ENCODE assay signal across 8 mouse cellular contexts in genomic region chrX:7733571-7734156, GRCm38 (mm10). TPM values are rescaled to one million over a fixed set of nuclear protein-coding genes. Genes with fewer than 3 reads are reported as not detected.
DNase-seq lines count a peak whose midpoint lies in the region; ATAC-seq and TF ChIP-seq lines count a peak whose summit lies in the region.
"Had no signal": no experiment of that assay in that cellular context is flagged by ENCODE, and none has a peak within 500 bp of the region (broad histone marks: within the 10 kb centered on the region; RNA-seq: fewer than 3 reads in every experiment).

No protein-coding gene starts in this region.

- TF ChIP-seq CTCF in E14TG2a.4 (conservative IDR thresholded peaks at IDR 0.05; ENCODE audit: low read length), result peak; percentile 33
- TF ChIP-seq CTCF in layer of hippocampus, adult 2 months (conservative IDR thresholded peaks at IDR 0.05), result peak; percentile 78

- 0 out of 2 replicates have a peak overlapping the region, but pooled peaks have one; percentile 21 for H3K9ac ChIP-seq in heart, embryonic 16.5 days (ENCODE audit: low read length)
- H3K9ac ChIP-seq: hindbrain, embryonic 15.5 days had no signal

- peaks cover 41% of the 10 kb centered on the region for H3K36me3 ChIP-seq in E14TG2a.4 (ENCODE audit: insufficient read depth, low read length)
- no peaks in the 10 kb centered on the region for H3K36me3 ChIP-seq in heart, embryonic 16.5 days (ENCODE audit: control insufficient read depth, insufficient read depth)
- H3K36me3 ChIP-seq: hindbrain, embryonic 15.5 days had no signal

- WGBS in heart, embryonic 16.5 days, result 27% methylated on average over 23 of the region's 26 CpGs

- peak; percentile 79 for DNase-seq in ZHBTc4 (ENCODE audit: low read depth, low spot score)
- DNase-seq in embryo, embryonic 9.5 days (ENCODE audit: extremely low spot score), result peak; percentile 63
- DNase-seq in layer of hippocampus, adult 2 months (ENCODE audit: low spot score in 2 of 2), result peak in 1 of 2 experiments; percentile 63
- peak; percentile 80 for DNase-seq in lung, postnatal 14 days
- DNase-seq in spleen, adult 18-20 months, result peak; percentile 56 to 80

- no peaks in the 10 kb centered on the region for H3K27me3 ChIP-seq in E14TG2a.4 (ENCODE audit: insufficient read depth, low read length)
- no peaks in the 10 kb centered on the region for H3K27me3 ChIP-seq in heart, embryonic 16.5 days (ENCODE audit: control insufficient read depth, insufficient read depth, low read length)
- H3K27me3 ChIP-seq: hindbrain, embryonic 15.5 days had no signal

- 0 out of 2 replicates have a peak overlapping the region, but pooled peaks have one; percentile 28 for H3K4me2 ChIP-seq in heart, embryonic 16.5 days (ENCODE audit: low read depth, low read length)
- H3K4me2 ChIP-seq: hindbrain, embryonic 15.5 days had no signal

- ATAC-seq in heart, embryonic 16.5 days (replicated peaks; ENCODE audit: extremely low read depth, insufficient read depth, low FRiP score), result no peak; the same call in 1 of the 2 replicates

- no peak overlapping the region for H3K27ac ChIP-seq in heart, embryonic 16.5 days (ENCODE audit: low read length)
- no peak overlapping the region for H3K27ac ChIP-seq in layer of hippocampus, adult 2 months
- H3K27ac ChIP-seq: hindbrain, embryonic 15.5 days had no signal

- peaks cover 62% of the 10 kb centered on the region for H3K4me1 ChIP-seq in E14TG2a.4 (replicated peaks; ENCODE audit: low read depth, low read length)
- no peaks in the 10 kb centered on the region for H3K4me1 ChIP-seq in heart, embryonic 16.5 days (ENCODE audit: control insufficient read depth, insufficient read depth, low read length)

- H3K9me3 ChIP-seq in E14TG2a.4 (ENCODE audit: low read length), result no peaks in the 10 kb centered on the region
- H3K9me3 ChIP-seq in heart, embryonic 16.5 days (replicated peaks; ENCODE audit: control insufficient read depth, low read length), result no peaks in the 10 kb centered on the region
- H3K9me3 ChIP-seq: hindbrain, embryonic 15.5 days had no signal

- peak overlapping the region; percentile 57 for H3K4me3 ChIP-seq in E14TG2a.4 (replicated peaks; ENCODE audit: low read length)
- H3K4me3 ChIP-seq in heart, embryonic 16.5 days (ENCODE audit: low read length), result peak overlapping the region; percentile 17; the same call in 1 of the 2 replicates
- peak overlapping the region; percentile 23; the same call in 1 of the 2 replicates for H3K4me3 ChIP-seq in layer of hippocampus, adult 2 months
- H3K4me3 ChIP-seq: hindbrain, embryonic 15.5 days had no signal

RNA-seq across cellular contexts. Expression of gene Praf2, which starts 5.4 kb away (rescaled TPM):
- polyA plus RNA-seq in heart, embryonic 16.5 days (2015; fragmentation: Nextera tagmentation; extraction: Ambion mirVana), result 32.4 and 34.0 TPM in 2 replicates
- 100 to 1,000 TPM in 1 of 2 experiments, 10 to 100 TPM in 1; 91.6 to 102 TPM for total RNA-seq in layer of hippocampus, adult 2 months (2021)

RNA-seq across cellular contexts. Expression of gene Gm45208, which starts 11.6 kb away (rescaled TPM):
- not detected in 2 replicates for polyA plus RNA-seq in heart, embryonic 16.5 days (2015; fragmentation: Nextera tagmentation; extraction: Ambion mirVana)
- not detected for total RNA-seq in layer of hippocampus, adult 2 months (2021)
- polyA plus RNA-seq: hindbrain, embryonic 15.5 days had no signal

RNA-seq across cellular contexts. Expression of gene Ccdc120, which starts 17.0 kb away (rescaled TPM):
- polyA plus RNA-seq in heart, embryonic 16.5 days (2015; fragmentation: Nextera tagmentation; extraction: Ambion mirVana), result 4.1 and 8.5 TPM in 2 replicates
- 10 to 100 TPM; 14.7 to 20.6 TPM for total RNA-seq in layer of hippocampus, adult 2 months (2021)

RNA-seq across cellular contexts. Expression of gene Wdr45, which starts 19.5 kb away (rescaled TPM):
- polyA plus RNA-seq in heart, embryonic 16.5 days (2015; fragmentation: Nextera tagmentation; extraction: Ambion mirVana), result 31.5 and 35.3 TPM in 2 replicates
- 10 to 100 TPM; 63.9 to 68.2 TPM for total RNA-seq in layer of hippocampus, adult 2 months (2021)

RNA-seq across cellular contexts. Expression of gene Tfe3, which starts 28.7 kb away (rescaled TPM):
- 19.1 TPM in 2 replicates for polyA plus RNA-seq in heart, embryonic 16.5 days (2015; fragmentation: Nextera tagmentation; extraction: Ambion mirVana)
- 10 to 100 TPM; 29.0 to 35.1 TPM for total RNA-seq in layer of hippocampus, adult 2 months (2021)
